Mouse (Mus musculus) liver, embryonic 14.5 days (tissue): ENCODE data around the gene Lactbl1.

Experiments
- CTCF ChIP-seq: IDR thresholded peaks from 2 replicates; pipeline ENCODE4 v1.5.1; 2016; ENCODE audit warnings: antibody characterized with exemption, low read depth, control low read depth
- EP300 ChIP-seq: IDR thresholded peaks from 2 replicates; pipeline ENCODE4 v1.6.1; 2016; ENCODE audit warnings: antibody characterized with exemption, low read depth

GRCm38 (mm10) chr4:136602018-136602554 lies 20.3 kb upstream of the Lactbl1 start:
- TF ChIP-seq CTCF (no peak), EP300 (no peak)
